ENCODE assay signal across 12 mouse cellular contexts in genomic region chr3:108510716-108511483, GRCm38 (mm10). TPM values are rescaled to one million over a fixed set of nuclear protein-coding genes. Genes with fewer than 3 reads are reported as not detected.
DNase-seq lines count a peak whose midpoint lies in the region; ATAC-seq and TF ChIP-seq lines count a peak whose summit lies in the region.
"Had no signal": no experiment of that assay in that cellular context is flagged by ENCODE, and none has a peak within 500 bp of the region (broad histone marks: within the 10 kb centered on the region; RNA-seq: fewer than 3 reads in every experiment).

No protein-coding gene starts in this region.

- no peak overlapping the region for H3K4me2 ChIP-seq in forebrain, embryonic 14.5 days (ENCODE audit: low read length)
- peak overlapping the region; percentile 32 for H3K4me2 ChIP-seq in intestine, postnatal 0 days (replicated peaks; ENCODE audit: low read depth)
- H3K4me2 ChIP-seq in midbrain, embryonic 16.5 days (ENCODE audit: low read length), result no peak overlapping the region
- H3K4me2 ChIP-seq in heart, embryonic 12.5 days, result no peak overlapping the region

- no peaks in the 10 kb centered on the region for H3K27me3 ChIP-seq in forebrain, embryonic 14.5 days (replicated peaks; ENCODE audit: control insufficient read depth, insufficient read depth, low read length)
- no peaks in the 10 kb centered on the region for H3K27me3 ChIP-seq in intestine, postnatal 0 days (replicated peaks; ENCODE audit: control insufficient read depth, insufficient read depth, low read length)
- no peaks in the 10 kb centered on the region for H3K27me3 ChIP-seq in midbrain, embryonic 16.5 days (ENCODE audit: control insufficient read depth, insufficient read depth, low read depth, low read length)
- H3K27me3 ChIP-seq in heart, embryonic 12.5 days (replicated peaks), result no peaks in the 10 kb centered on the region

- peak; percentile 28 to 31 for DNase-seq in left cerebral cortex, postnatal 14 days (ENCODE audit: low spot score in 2 of 2)
- no peak for DNase-seq in left cerebral cortex, adult 9 months (ENCODE audit: low spot score in 2 of 2)
- DNase-seq in forebrain, embryonic 14.5 days (ENCODE audit: low spot score), result peak; percentile 90
- DNase-seq in gastrocnemius, postnatal 10 days, result no peak
- DNase-seq in thymus, adult 18-20 months, result no peak
- DNase-seq: gastrocnemius, postnatal 14 days; kidney, postnatal 25 days; thymus, postnatal 4 days had no signal

- H3K36me3 ChIP-seq in forebrain, embryonic 14.5 days (ENCODE audit: control insufficient read depth, insufficient read depth, low read length), result no peaks in the 10 kb centered on the region
- no peaks in the 10 kb centered on the region for H3K36me3 ChIP-seq in intestine, postnatal 0 days (ENCODE audit: control insufficient read depth, insufficient read depth)
- no peaks in the 10 kb centered on the region for H3K36me3 ChIP-seq in midbrain, embryonic 16.5 days (ENCODE audit: control insufficient read depth, insufficient read depth, low read length)
- H3K36me3 ChIP-seq in heart, embryonic 12.5 days, result no peaks in the 10 kb centered on the region

- H3K4me1 ChIP-seq in forebrain, embryonic 14.5 days (ENCODE audit: control insufficient read depth, insufficient read depth, low read length), result peaks cover 7% of the 10 kb centered on the region
- H3K4me1 ChIP-seq in intestine, postnatal 0 days (replicated peaks; ENCODE audit: control insufficient read depth, insufficient read depth, low read length), result no peaks in the 10 kb centered on the region
- no peaks in the 10 kb centered on the region for H3K4me1 ChIP-seq in midbrain, embryonic 16.5 days (ENCODE audit: control insufficient read depth, insufficient read depth, low read length)
- no peaks in the 10 kb centered on the region for H3K4me1 ChIP-seq in heart, embryonic 12.5 days (replicated peaks)

- peak; percentile 86 for ATAC-seq in forebrain, embryonic 14.5 days
- ATAC-seq in intestine, postnatal 0 days, result peak; percentile 71
- peak; percentile 68 for ATAC-seq in midbrain, embryonic 16.5 days
- ATAC-seq in heart, embryonic 12.5 days (ENCODE audit: insufficient number of reproducible peaks, low FRiP score), result no peak

- no peak for TF ChIP-seq CTCF in intestine, postnatal 0 days (IDR thresholded peaks at IDR 0.05; ENCODE audit: low read depth)

- intact Hi-C loops in left cerebral cortex, postnatal 14 days (cut with DNase I), result no loop called here

- WGBS in forebrain, embryonic 14.5 days, result 2% methylated on average over 9 of the region's 9 CpGs
- WGBS in intestine, postnatal 0 days, result 5% methylated on average over 9 of the region's 9 CpGs
- 13% methylated on average over 9 of the region's 9 CpGs for WGBS in midbrain, embryonic 16.5 days
- WGBS in heart, embryonic 12.5 days, result 39% methylated on average over 9 of the region's 9 CpGs

- no peak overlapping the region for H3K4me3 ChIP-seq in forebrain, embryonic 14.5 days (ENCODE audit: low read depth, low read length)
- no peak overlapping the region for H3K4me3 ChIP-seq in intestine, postnatal 0 days (ENCODE audit: low read depth, low read length)
- no peak overlapping the region for H3K4me3 ChIP-seq in midbrain, embryonic 16.5 days (ENCODE audit: low read depth, low read length)
- H3K4me3 ChIP-seq in heart, embryonic 12.5 days, result no peak overlapping the region

- no peaks in the 10 kb centered on the region for H3K9me3 ChIP-seq in forebrain, embryonic 14.5 days (replicated peaks; ENCODE audit: control insufficient read depth, low read length)
- no peaks in the 10 kb centered on the region for H3K9me3 ChIP-seq in intestine, postnatal 0 days (ENCODE audit: control insufficient read depth)
- H3K9me3 ChIP-seq in midbrain, embryonic 16.5 days (replicated peaks; ENCODE audit: control insufficient read depth, low read length, poor library complexity, severe bottlenecking), result no peaks in the 10 kb centered on the region
- H3K9me3 ChIP-seq in heart, embryonic 12.5 days (replicated peaks), result no peaks in the 10 kb centered on the region

- peak overlapping the region; percentile 62 for H3K27ac ChIP-seq in forebrain, embryonic 14.5 days (ENCODE audit: low read depth, low read length)
- H3K27ac ChIP-seq in intestine, postnatal 0 days (ENCODE audit: low read depth, low read length), result no peak overlapping the region
- H3K27ac ChIP-seq in midbrain, embryonic 16.5 days (ENCODE audit: low read length), result no peak overlapping the region
- H3K27ac ChIP-seq in heart, embryonic 12.5 days (ENCODE audit: poor library complexity, severe bottlenecking), result no peak overlapping the region

- peak overlapping the region; percentile 4; the same call in 1 of the 2 replicates for H3K9ac ChIP-seq in forebrain, embryonic 14.5 days (ENCODE audit: low read length)
- 0 out of 2 replicates have a peak overlapping the region, but pooled peaks have one; percentile 26 for H3K9ac ChIP-seq in intestine, postnatal 0 days (ENCODE audit: low read depth, low read length)
- no peak overlapping the region for H3K9ac ChIP-seq in midbrain, embryonic 16.5 days (ENCODE audit: low read depth, low read length)
- no peak overlapping the region for H3K9ac ChIP-seq in heart, embryonic 12.5 days

RNA-seq across cellular contexts. Expression of gene 1700013F07Rik, which starts 23.1 kb away (rescaled TPM):
- total RNA-seq in left cerebral cortex, postnatal 14 days (2021), result 1 to 10 TPM; 1.4 to 1.8 TPM
- 1.3 and 2.0 TPM in 2 replicates for polyA plus RNA-seq in forebrain, embryonic 14.5 days (2014; fragmentation: Nextera tagmentation; extraction: Ambion mirVana)
- not detected in 2 replicates for polyA plus RNA-seq in intestine, postnatal 0 days (2015; fragmentation: Nextera tagmentation; extraction: Ambion mirVana)
- polyA plus RNA-seq in midbrain, embryonic 16.5 days (2015; fragmentation: Nextera tagmentation; extraction: Ambion mirVana), result 3.1 and 4.4 TPM in 2 replicates
- polyA plus RNA-seq in heart, embryonic 12.5 days (2016; fragmentation: Nextera tagmentation; extraction: Ambion mirVana), result not detected in 2 replicates
- total RNA-seq in gastrocnemius, postnatal 10 days (2021), result not detected
- total RNA-seq: ES-E14; gastrocnemius, postnatal 14 days had no signal

RNA-seq across cellular contexts. Expression of gene 5330417C22Rik, which starts 25.4 kb away (rescaled TPM):
- 10 to 100 TPM; 26.9 to 31.9 TPM for total RNA-seq in left cerebral cortex, postnatal 14 days (2021)
- 8.7 and 12.2 TPM in 2 replicates for polyA plus RNA-seq in forebrain, embryonic 14.5 days (2014; fragmentation: Nextera tagmentation; extraction: Ambion mirVana)
- 8.6 and 10.8 TPM in 2 replicates for polyA plus RNA-seq in intestine, postnatal 0 days (2015; fragmentation: Nextera tagmentation; extraction: Ambion mirVana)
- 20.8 and 21.5 TPM in 2 replicates for polyA plus RNA-seq in midbrain, embryonic 16.5 days (2015; fragmentation: Nextera tagmentation; extraction: Ambion mirVana)
- 0.46 and 0.85 TPM in 2 replicates for polyA plus RNA-seq in heart, embryonic 12.5 days (2016; fragmentation: Nextera tagmentation; extraction: Ambion mirVana)
- under 1 TPM; 0.19 to 0.25 TPM for total RNA-seq in gastrocnemius, postnatal 10 days (2021)

RNA-seq across cellular contexts. Expression of gene Tmem167b, which starts 51.4 kb away (rescaled TPM):
- total RNA-seq in left cerebral cortex, postnatal 14 days (2021), result 10 to 100 TPM; 36.3 to 39.0 TPM
- 56.3 and 62.0 TPM in 2 replicates for polyA plus RNA-seq in forebrain, embryonic 14.5 days (2014; fragmentation: Nextera tagmentation; extraction: Ambion mirVana)
- 27.5 and 27.9 TPM in 2 replicates for polyA plus RNA-seq in intestine, postnatal 0 days (2015; fragmentation: Nextera tagmentation; extraction: Ambion mirVana)
- 55.8 and 60.3 TPM in 2 replicates for polyA plus RNA-seq in midbrain, embryonic 16.5 days (2015; fragmentation: Nextera tagmentation; extraction: Ambion mirVana)
- 33.8 and 34.8 TPM in 2 replicates for polyA plus RNA-seq in heart, embryonic 12.5 days (2016; fragmentation: Nextera tagmentation; extraction: Ambion mirVana)
- 10 to 100 TPM; 23.1 to 24.9 TPM for total RNA-seq in gastrocnemius, postnatal 10 days (2021)

Comparison
In these comparisons a context has a peak if more than half of its experiments do, and no peak if none do; other contexts are left out.
1. DNase-seq: peak in left cerebral cortex, postnatal 14 days (2 of 2) and forebrain, embryonic 14.5 days (single experiment); none in left cerebral cortex, adult 9 months (0 of 2), gastrocnemius, postnatal 10 days (single experiment) and thymus, adult 18-20 months (0 of 2).
2. H3K9ac ChIP-seq: peak in forebrain, embryonic 14.5 days (single experiment) and intestine, postnatal 0 days (single experiment); none in midbrain, embryonic 16.5 days (single experiment) and heart, embryonic 12.5 days (single experiment).